Mouse (Mus musculus): ENCODE results near the gene Txndc11. TPM values are rescaled to one million over a fixed set of nuclear protein-coding genes. Genes with fewer than 3 reads are reported as not detected.

Txndc11 gene
- polyA plus RNA-seq, 1 experiment from 2014 or later: 40.8 TPM

- 86% methylated on average over 11 of the region's 11 CpGs for WGBS
- no peak for DNase-seq (ENCODE audit: low spot score)
- no peaks in the 10 kb centered on the region for H3K36me3 ChIP-seq
- H3K4me1 ChIP-seq: peaks cover 20% of the 10 kb centered on the region
- H3K4me3 ChIP-seq: no peak overlapping the region
- no peaks in the 10 kb centered on the region for H3K27me3 ChIP-seq (ENCODE audit: insufficient read depth, poor library complexity, severe bottlenecking)
- no peaks in the 10 kb centered on the region for H3K9me3 ChIP-seq
- H3K27ac ChIP-seq: no peak overlapping the region
Measured at GRCm38 (mm10) chr16:11051134-11051533, 83.3 kb downstream of the Txndc11 start.

DNA sequence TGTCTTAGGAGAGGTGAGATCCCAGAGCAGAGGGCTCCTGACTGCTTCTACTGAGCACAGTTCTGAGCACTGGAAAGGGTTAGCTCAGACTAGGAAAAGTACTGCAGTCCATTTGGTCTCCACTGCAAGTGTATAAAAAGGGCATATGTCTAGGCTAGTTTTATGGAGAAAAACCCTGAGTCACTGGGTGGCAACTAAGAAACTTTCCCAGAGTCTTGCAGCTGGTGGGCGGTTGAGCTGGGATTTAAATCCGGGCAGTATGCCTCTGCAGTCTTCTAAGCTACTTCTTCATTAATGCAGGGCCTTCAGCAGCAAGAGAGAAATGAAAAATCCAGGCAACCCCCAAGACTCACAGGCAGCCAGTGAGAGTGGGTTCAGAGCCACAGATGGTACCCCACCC lies 84.2 kb downstream of the Txndc11 start:
- Histone ChIP-seq H3K4me1 (peaks cover 13% of the 10 kb centered on the region), H3K27ac (no peak overlapping the region), H3K36me3 (no peaks in the 10 kb centered on the region), H3K27me3 (ENCODE audit: insufficient read depth, poor library complexity, severe bottlenecking) (no peaks in the 10 kb centered on the region), H3K9me3 (no peaks in the 10 kb centered on the region), H3K4me3 (no peak overlapping the region)
- no peak for DNase-seq (ENCODE audit: low spot score)
- WGBS: 82% methylated on average over 2 of the region's 2 CpGs

DNA sequence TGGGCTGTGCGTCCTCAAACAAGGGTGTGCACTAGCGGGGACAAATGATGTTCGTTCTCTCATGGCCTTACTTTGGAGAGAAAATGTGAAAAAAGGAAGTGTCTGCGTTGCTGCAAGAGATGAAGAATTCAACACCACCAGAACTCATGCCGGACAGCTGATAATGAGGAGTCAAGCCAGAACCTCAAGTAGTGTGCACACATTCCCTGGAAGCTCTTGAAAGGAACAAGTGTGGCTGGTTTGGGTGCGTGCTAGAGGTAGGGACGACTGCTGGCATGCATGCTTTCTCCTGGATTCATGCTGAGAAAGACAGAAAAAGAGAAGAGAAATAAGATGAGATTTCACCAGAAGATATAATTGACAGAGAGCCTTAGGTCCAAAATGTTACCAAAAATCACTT lies 87.3 kb downstream of the Txndc11 start:
- DNase-seq (ENCODE audit: low spot score): no peak
- Histone ChIP-seq H3K4me3 (no peak overlapping the region), H3K36me3 (no peaks in the 10 kb centered on the region), H3K4me1 (peaks cover 19% of the 10 kb centered on the region), H3K9me3 (no peaks in the 10 kb centered on the region), H3K27ac (no peak overlapping the region), H3K27me3 (ENCODE audit: insufficient read depth, poor library complexity, severe bottlenecking) (no peaks in the 10 kb centered on the region)
- 48% methylated on average over 7 of the region's 7 CpGs for WGBS

DNA sequence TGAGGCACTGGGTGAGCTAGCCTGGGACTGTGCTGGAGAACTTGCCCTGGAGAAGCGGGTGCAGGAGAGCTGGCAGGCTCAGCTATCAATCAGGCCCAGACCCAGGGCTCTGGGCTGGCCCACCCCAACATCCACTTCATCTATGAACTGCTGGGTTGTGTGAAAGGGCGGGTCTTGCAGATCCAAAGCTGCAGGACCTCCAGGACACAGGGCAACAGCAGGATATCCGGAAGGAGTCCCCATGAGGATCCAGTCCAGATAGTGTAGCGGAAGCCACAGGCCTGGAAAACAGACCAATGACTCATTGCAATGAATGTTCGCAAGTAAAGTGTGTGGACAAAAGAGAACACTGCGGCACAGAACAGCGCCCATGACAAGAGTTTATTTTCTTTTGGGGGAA lies 88.0 kb downstream of the Txndc11 start:
- no peaks in the 10 kb centered on the region for H3K36me3 ChIP-seq
- WGBS: 63% methylated on average over 7 of the region's 7 CpGs
- no peaks in the 10 kb centered on the region for H3K27me3 ChIP-seq (ENCODE audit: insufficient read depth, poor library complexity, severe bottlenecking)
- H3K9me3 ChIP-seq: no peaks in the 10 kb centered on the region
- DNase-seq (ENCODE audit: low spot score): no peak
- 0 out of 2 replicates have a peak overlapping the region, but pooled peaks have one; percentile 24 for H3K27ac ChIP-seq
- no peak overlapping the region for H3K4me3 ChIP-seq
- peaks cover 19% of the 10 kb centered on the region for H3K4me1 ChIP-seq

GRCm38 (mm10) chr16:11043239-11043638 lies 91.2 kb downstream of the Txndc11 start:
- H3K36me3 ChIP-seq: no peaks in the 10 kb centered on the region
- H3K4me1 ChIP-seq: peaks cover 19% of the 10 kb centered on the region
- no peak overlapping the region for H3K27ac ChIP-seq
- no peak for DNase-seq (ENCODE audit: low spot score)
- H3K9me3 ChIP-seq: no peaks in the 10 kb centered on the region
- H3K27me3 ChIP-seq (ENCODE audit: insufficient read depth, poor library complexity, severe bottlenecking): no peaks in the 10 kb centered on the region
- no peak overlapping the region for H3K4me3 ChIP-seq
- 77% methylated on average over 5 of the region's 5 CpGs for WGBS

GRCm38 (mm10) chr16:11040603-11041002 lies 93.8 kb downstream of the Txndc11 start:
- Histone ChIP-seq H3K36me3 (no peaks in the 10 kb centered on the region), H3K4me1 (peaks cover 14% of the 10 kb centered on the region), H3K27me3 (ENCODE audit: insufficient read depth, poor library complexity, severe bottlenecking) (0 out of 2 replicates have a peak, but pooled peaks cover 4% of the 10 kb centered on the region), H3K27ac (no peak overlapping the region), H3K4me3 (no peak overlapping the region), H3K9me3 (no peaks in the 10 kb centered on the region)
- DNase-seq (ENCODE audit: low spot score): no peak
- 78% methylated on average over 2 of the region's 2 CpGs for WGBS

DNA sequence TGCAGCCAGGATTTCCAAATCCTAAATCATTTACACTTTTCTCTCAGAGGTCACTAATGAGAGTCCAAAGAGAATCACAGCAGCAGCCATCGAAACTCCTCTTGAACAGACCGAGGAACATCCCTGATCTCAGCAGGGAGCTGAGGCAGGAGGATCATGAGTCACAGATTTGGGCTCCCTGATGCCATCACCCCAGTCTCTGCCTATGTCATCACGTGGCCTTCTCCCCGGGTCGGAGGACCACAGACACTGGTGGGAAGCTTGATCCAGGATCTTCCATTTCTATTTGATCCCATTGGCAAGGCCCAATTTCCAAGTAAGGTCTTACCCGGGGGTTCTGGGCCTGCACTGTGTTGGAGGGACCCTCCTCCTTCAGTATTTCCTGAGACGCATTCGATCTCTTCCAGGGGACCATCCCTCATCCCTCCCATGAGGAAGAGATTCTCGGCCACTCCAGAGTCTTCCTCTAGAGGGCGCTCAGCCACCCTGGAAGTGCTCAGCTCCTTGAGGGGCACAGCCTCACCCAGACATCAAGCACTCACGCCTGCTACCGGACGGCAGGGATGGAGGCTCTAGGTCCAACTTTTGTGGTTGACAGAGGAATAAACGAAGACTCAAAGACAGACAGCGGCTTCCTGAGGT lies 98.5 kb downstream of the Txndc11 start:
- peak; percentile 88 for DNase-seq (ENCODE audit: low spot score)
- Histone ChIP-seq H3K27ac (no peak overlapping the region), H3K4me1 (no peaks in the 10 kb centered on the region), H3K9me3 (no peaks in the 10 kb centered on the region), H3K27me3 (ENCODE audit: insufficient read depth, poor library complexity, severe bottlenecking) (0 out of 2 replicates have a peak, but pooled peaks cover 4% of the 10 kb centered on the region), H3K4me3 (no peak overlapping the region), H3K36me3 (no peaks in the 10 kb centered on the region)
- whole genome bisulfite sequencing: 25% methylated on average over 15 of the region's 15 CpGs

- Histone ChIP-seq H3K36me3 (no peaks in the 10 kb centered on the region), H3K27me3 (ENCODE audit: insufficient read depth, poor library complexity, severe bottlenecking) (0 out of 2 replicates have a peak, but pooled peaks cover 4% of the 10 kb centered on the region), H3K9me3 (no peaks in the 10 kb centered on the region), H3K27ac (no peak overlapping the region), H3K4me1 (no peaks in the 10 kb centered on the region), H3K4me3 (no peak overlapping the region)
- WGBS: 82% methylated on average over 9 of the region's 9 CpGs
- no peak for DNase-seq (ENCODE audit: low spot score)
Measured at GRCm38 (mm10) chr16:11035273-11035672, 99.2 kb downstream of the Txndc11 start.

DNA sequence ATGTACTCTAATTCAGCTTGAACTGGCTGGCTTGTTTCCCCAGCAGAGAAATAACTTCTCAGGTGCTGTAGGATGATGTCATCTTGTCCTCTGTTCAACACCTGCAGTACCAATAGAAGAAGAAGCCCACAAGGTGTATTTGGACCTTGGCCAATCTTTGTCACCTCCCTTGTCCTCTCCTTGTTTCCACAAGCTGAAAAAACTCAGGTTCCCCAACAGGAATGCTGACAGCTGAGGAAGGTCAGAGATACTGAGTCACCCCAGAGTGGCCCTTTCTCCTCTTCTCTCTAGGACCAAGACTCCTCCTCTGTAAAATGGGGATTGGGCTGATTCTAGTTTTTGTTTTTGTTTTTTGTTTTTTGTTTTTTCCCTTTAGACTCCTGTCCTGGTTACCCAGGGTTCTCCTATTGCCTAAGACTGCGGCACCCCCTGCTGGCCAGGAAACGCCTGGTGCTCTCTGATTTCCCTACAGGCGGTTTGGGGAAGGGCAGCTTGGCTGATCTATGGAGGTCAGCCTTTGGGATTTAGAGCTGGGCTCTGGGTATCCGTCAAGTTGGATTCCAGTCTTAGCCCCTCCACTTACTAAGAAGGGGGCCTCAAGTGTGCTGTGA lies 100.2 kb downstream of the Txndc11 start:
- peak; percentile 89 for DNase-seq (ENCODE audit: low spot score)

DNA sequence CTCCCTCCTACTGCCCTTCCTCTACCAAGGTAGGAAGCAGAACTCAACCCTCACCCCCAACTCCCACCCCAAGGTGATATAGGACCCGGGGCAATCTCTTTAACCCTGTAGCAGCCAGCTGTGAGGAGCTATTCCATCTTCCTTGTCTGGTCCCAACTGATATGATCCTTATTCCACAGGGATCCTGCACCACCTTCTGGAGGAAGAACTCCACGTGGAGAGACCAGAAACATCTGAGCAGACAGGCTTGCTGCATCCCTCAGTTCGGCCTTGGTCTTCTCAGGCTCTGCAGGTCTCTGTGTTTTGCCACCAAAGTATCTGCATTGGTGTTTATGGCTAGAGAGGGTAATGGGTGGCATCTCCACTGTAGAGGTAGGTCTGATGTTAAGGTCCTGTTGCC lies 103.1 kb downstream of the Txndc11 start:
- H3K27ac ChIP-seq: no peak overlapping the region
- no peak overlapping the region for H3K4me3 ChIP-seq
- WGBS: 46% methylated on average over 3 of the region's 3 CpGs
- H3K27me3 ChIP-seq (ENCODE audit: insufficient read depth, poor library complexity, severe bottlenecking): no peaks in the 10 kb centered on the region
- H3K36me3 ChIP-seq: no peaks in the 10 kb centered on the region
- H3K4me1 ChIP-seq: no peaks in the 10 kb centered on the region; the same call in 1 of the 2 replicates
- no peaks in the 10 kb centered on the region for H3K9me3 ChIP-seq
- DNase-seq (ENCODE audit: low spot score): no peak

More for the DNA sequence above, 100.2 kb downstream of the Txndc11 start:
- no peak overlapping the region for H3K4me3 ChIP-seq
- H3K4me1 ChIP-seq: no peaks in the 10 kb centered on the region; the same call in 1 of the 2 replicates
- H3K9me3 ChIP-seq: no peaks in the 10 kb centered on the region
- no peaks in the 10 kb centered on the region for H3K36me3 ChIP-seq
- WGBS: under 1% methylated on average over 4 of the region's 4 CpGs
- H3K27me3 ChIP-seq (ENCODE audit: insufficient read depth, poor library complexity, severe bottlenecking): 0 out of 2 replicates have a peak, but pooled peaks cover 4% of the 10 kb centered on the region
- no peak overlapping the region for H3K27ac ChIP-seq

GRCm38 (mm10) chr16:11030844-11031243 lies 103.6 kb downstream of the Txndc11 start:
- 53% methylated on average over 4 of the region's 4 CpGs for WGBS
- no peaks in the 10 kb centered on the region for H3K27me3 ChIP-seq (ENCODE audit: insufficient read depth, poor library complexity, severe bottlenecking)
- DNase-seq (ENCODE audit: low spot score): no peak
- no peak overlapping the region for H3K4me3 ChIP-seq
- no peaks in the 10 kb centered on the region for H3K9me3 ChIP-seq
- H3K4me1 ChIP-seq: no peaks in the 10 kb centered on the region; the same call in 1 of the 2 replicates
- H3K36me3 ChIP-seq: no peaks in the 10 kb centered on the region
- no peak overlapping the region for H3K27ac ChIP-seq

- Histone ChIP-seq H3K4me3 (no peak overlapping the region), H3K27me3 (ENCODE audit: insufficient read depth, poor library complexity, severe bottlenecking) (no peaks in the 10 kb centered on the region), H3K27ac (no peak overlapping the region), H3K9me3 (no peaks in the 10 kb centered on the region), H3K4me1 (peaks cover 4% of the 10 kb centered on the region; the same call in 1 of the 2 replicates), H3K36me3 (no peaks in the 10 kb centered on the region)
- 74% methylated on average over 7 of the region's 7 CpGs for WGBS
- DNase-seq (ENCODE audit: low spot score): no peak
Measured at GRCm38 (mm10) chr16:11028206-11028605, 106.2 kb downstream of the Txndc11 start.
